Mouse (Mus musculus): ENCODE data around the gene Slc22a4. TPM values are rescaled to one million over a fixed set of nuclear protein-coding genes. Genes with fewer than 3 reads are reported as not detected.

Gene Slc22a4
- total RNA-seq, 2 experiments from 2014 or later, result 6.7 to 7.6 TPM

Other genes starting within 250 kb of the Slc22a4 start
- 1 to 10 TPM; 1.4 to 3.6 TPM for gene Gm12216, start 168.8 kb downstream of the Slc22a4 start, total RNA-seq (2021)
- gene Slc22a5, start 136.4 kb downstream of the Slc22a4 start, total RNA-seq (2021), result 10 to 100 TPM; 13.3 to 15.8 TPM
- 1 to 10 TPM; 3.7 to 4.1 TPM for gene Slc22a21, start 47.8 kb downstream of the Slc22a4 start, total RNA-seq (2021)
- gene Pdlim4, start 40.9 kb upstream of the Slc22a4 start, total RNA-seq (2021), result 10 to 100 TPM; 17.9 to 18.5 TPM
- gene P4ha2, start 72.0 kb upstream of the Slc22a4 start, total RNA-seq (2021), result 10 to 100 TPM; 17.2 to 19.9 TPM
- gene Csf2, start 221.6 kb upstream of the Slc22a4 start, total RNA-seq (2021), result not detected
- not detected for gene Il3, start 239.2 kb upstream of the Slc22a4 start, total RNA-seq (2021)